Mouse (Mus musculus) lung, embryonic 14.5 days (tissue): ENCODE results near the gene Ybx1. TPM values are rescaled to one million over a fixed set of nuclear protein-coding genes. Genes with fewer than 3 reads are reported as not detected.

Experiments
- ATAC-seq: fragments of 200-750 bp; cut with Nextera tagmentation; 2 replicates; pipeline ENCODE4 v1.8.0; 2017; ENCODE audit warnings: mild to moderate bottlenecking, moderate TSS enrichment, moderate library complexity; ENCODE audit not compliant: insufficient read depth
- DNase-seq: peaks from one replicate; pipeline ENCODE4 v3.0.0-alpha.2; 2015
- H3K27ac ChIP-seq: fragments of 300-500 bp; sonication (generic); 2 replicates; pipeline ENCODE4 v1.5.1; 2014; ENCODE audit warnings: low read depth, mild to moderate bottlenecking, moderate library complexity
- H3K27me3 ChIP-seq: fragments of 300-500 bp; sonication (generic); 2 replicates; pipeline ENCODE4 v1.6.1; 2014; ENCODE audit warnings: low read length, control low read depth; ENCODE audit not compliant: insufficient read depth
- H3K36me3 ChIP-seq: fragments of 300-500 bp; sonication (generic); 2 replicates; pipeline ENCODE4 v1.6.1; 2014; ENCODE audit warnings: control low read depth; ENCODE audit not compliant: insufficient read depth
- H3K4me1 ChIP-seq: fragments of 300-500 bp; sonication (generic); 2 replicates; pipeline ENCODE4 v1.6.1; 2014; ENCODE audit warnings: antibody characterized with exemption, control low read depth; ENCODE audit not compliant: insufficient read depth
- H3K4me2 ChIP-seq: fragments of 300-500 bp; sonication (generic); 2 replicates; pipeline ENCODE4 v1.6.1; 2014; ENCODE audit warnings: mild to moderate bottlenecking
- H3K4me3 ChIP-seq: fragments of 300-500 bp; sonication (generic); 2 replicates; pipeline ENCODE4 v1.5.1; 2014; ENCODE audit warnings: low read depth, low read length
- H3K9ac ChIP-seq: fragments of 300-500 bp; sonication (generic); 2 replicates; pipeline ENCODE4 v1.6.1; 2014
- H3K9me3 ChIP-seq: fragments of 300-500 bp; sonication (generic); 2 replicates; pipeline ENCODE4 v1.6.1; 2016; ENCODE audit warnings: low read depth, low read length, control low read depth
- CTCF ChIP-seq: IDR thresholded peaks from 2 replicates; pipeline ENCODE4 v1.5.1; 2016; ENCODE audit warnings: antibody characterized with exemption, low read depth
- WGBS: fragments of 180-500 bp; shearing (Covaris S2); extraction: QIAGEN DNeasy Blood & Tissue Kit; methylation state at CpG from one replicate; pipeline ENCODE4 v1.1.7; 2014; 5-methylcytosine and 5-hydroxymethylcytosine counted together
- polyA plus RNA-seq: library from polyadenylated mRNA; unstranded; fragments of >200 nt; fragmentation: Nextera tagmentation; extraction: Ambion mirVana; gene quantifications from 2 replicates; pipeline ENCODE4 v1.2.1, GENCODE M21; 2014

Gene Ybx1
- polyA plus RNA-seq, 1 experiment from 2014 or later = 902 TPM

- H3K9ac ChIP-seq = no peak overlapping the region
- H3K36me3 ChIP-seq = peaks cover 80% of the 10 kb centered on the region
- H3K27me3 ChIP-seq = no peaks in the 10 kb centered on the region
- no peak overlapping the region for H3K27ac ChIP-seq
- no peak overlapping the region for H3K4me2 ChIP-seq
- no peak overlapping the region for H3K4me3 ChIP-seq
- ATAC-seq = no peak
- TF ChIP-seq CTCF = no peak
- no peak for DNase-seq
- 87% methylated on average over 1 of the region's 1 CpGs for WGBS
- H3K9me3 ChIP-seq = no peaks in the 10 kb centered on the region
- H3K4me1 ChIP-seq = no peaks in the 10 kb centered on the region
Observed at GRCm38 (mm10) chr4:119313756-119314155, 19.4 kb upstream of the Ybx1 start.

GRCm38 (mm10) chr4:119305418-119305817 is 11.0 kb upstream of the Ybx1 start:
- 73% methylated on average over 5 of the region's 5 CpGs for WGBS
- no peak for ATAC-seq
- H3K4me2 ChIP-seq = no peak overlapping the region
- H3K4me1 ChIP-seq = no peaks in the 10 kb centered on the region
- H3K36me3 ChIP-seq = peaks cover 33% of the 10 kb centered on the region; the same call in 1 of the 2 replicates
- H3K9me3 ChIP-seq = no peaks in the 10 kb centered on the region
- no peak overlapping the region for H3K27ac ChIP-seq
- H3K9ac ChIP-seq = no peak overlapping the region
- H3K4me3 ChIP-seq = no peak overlapping the region
- no peak for DNase-seq
- no peaks in the 10 kb centered on the region for H3K27me3 ChIP-seq
- TF ChIP-seq CTCF = no peak

- H3K9me3 ChIP-seq = no peaks in the 10 kb centered on the region
- no peak overlapping the region for H3K9ac ChIP-seq
- H3K36me3 ChIP-seq = peaks cover 17% of the 10 kb centered on the region; the same call in 1 of the 2 replicates
- no peak overlapping the region for H3K27ac ChIP-seq
- 76% methylated on average over 8 of the region's 8 CpGs for whole genome bisulfite sequencing
- no peak for DNase-seq
- no peak overlapping the region for H3K4me2 ChIP-seq
- no peak for ATAC-seq
- H3K4me3 ChIP-seq = no peak overlapping the region
- TF ChIP-seq CTCF = no peak
- no peaks in the 10 kb centered on the region for H3K4me1 ChIP-seq
- H3K27me3 ChIP-seq = no peaks in the 10 kb centered on the region
Observed at GRCm38 (mm10) chr4:119303291-119303690, 8.9 kb upstream of the Ybx1 start.

GRCm38 (mm10) chr4:119301777-119302176 is 7.4 kb upstream of the Ybx1 start:
- Histone ChIP-seq H3K9ac (no peak overlapping the region), H3K4me1 (no peaks in the 10 kb centered on the region), H3K36me3 (peaks cover 2% of the 10 kb centered on the region; the same call in 1 of the 2 replicates), H3K9me3 (no peaks in the 10 kb centered on the region), H3K27me3 (no peaks in the 10 kb centered on the region), H3K4me2 (no peak overlapping the region), H3K27ac (no peak overlapping the region), H3K4me3 (no peak overlapping the region)
- TF ChIP-seq CTCF = no peak
- DNase-seq = no peak
- WGBS = 60% methylated on average over 3 of the region's 3 CpGs
- no peak for ATAC-seq

GRCm38 (mm10) chr4:119300761-119301160 is 6.4 kb upstream of the Ybx1 start:
- H3K4me1 ChIP-seq = no peaks in the 10 kb centered on the region
- H3K27ac ChIP-seq = no peak overlapping the region
- H3K36me3 ChIP-seq = no peaks in the 10 kb centered on the region
- H3K4me3 ChIP-seq = no peak overlapping the region
- H3K27me3 ChIP-seq = no peaks in the 10 kb centered on the region
- ATAC-seq = no peak
- TF ChIP-seq CTCF = no peak
- no peak overlapping the region for H3K9ac ChIP-seq
- H3K4me2 ChIP-seq = no peak overlapping the region
- H3K9me3 ChIP-seq = no peaks in the 10 kb centered on the region
- no peak for DNase-seq
- WGBS = 92% methylated on average over 3 of the region's 3 CpGs

- WGBS = 54% methylated on average over 2 of the region's 2 CpGs
- Histone ChIP-seq H3K4me2 (no peak overlapping the region), H3K9ac (no peak overlapping the region), H3K4me3 (no peak overlapping the region), H3K27ac (no peak overlapping the region), H3K4me1 (no peaks in the 10 kb centered on the region), H3K36me3 (no peaks in the 10 kb centered on the region), H3K9me3 (no peaks in the 10 kb centered on the region), H3K27me3 (no peaks in the 10 kb centered on the region)
- TF ChIP-seq CTCF = no peak
- no peak for DNase-seq
- no peak for ATAC-seq
Observed at GRCm38 (mm10) chr4:119297361-119297760, 3.0 kb upstream of the Ybx1 start.

- ATAC-seq (no peak), DNase-seq (no peak)
- Histone ChIP-seq H3K9me3 (no peaks in the 10 kb centered on the region), H3K36me3 (peaks cover 15% of the 10 kb centered on the region; the same call in 1 of the 2 replicates), H3K9ac (peak overlapping the region; percentile 92), H3K4me3 (peak overlapping the region; percentile 94), H3K27me3 (no peaks in the 10 kb centered on the region), H3K4me1 (no peaks in the 10 kb centered on the region; the same call in 1 of the 2 replicates), H3K4me2 (peak overlapping the region; percentile 86), H3K27ac (peak overlapping the region; percentile 94)
- TF ChIP-seq CTCF = no peak
- WGBS = 4% methylated on average over 6 of the region's 6 CpGs
Observed at GRCm38 (mm10) chr4:119295134-119295453, 690 bp upstream of the Ybx1 start.
